Mouse (Mus musculus) brain, adult 2 months (tissue): ENCODE data around the gene Marc2.

Experiments used
- DNase-seq: peaks from one replicate; pipeline ENCODE4 v3.0.0; 2011; ENCODE audit warnings: low read depth, low spot score

Marc2 gene

GRCm38 (mm10) chr1:184857216-184857615 is 11.0 kb upstream of the Marc2 start:
- DNase-seq: peak; percentile 78

- DNase-seq: no peak
Measured at GRCm38 (mm10) chr1:184853922-184854321, 7.7 kb upstream of the Marc2 start.

GRCm38 (mm10) chr1:184853339-184853738 is 7.1 kb upstream of the Marc2 start:
- DNase-seq: peak; percentile 73

- DNase-seq: peak; percentile 93
Measured at GRCm38 (mm10) chr1:184851741-184852618, 5.7 kb upstream of the Marc2 start.

GRCm38 (mm10) chr1:184851166-184851565 is 4.9 kb upstream of the Marc2 start:
- DNase-seq: no peak

- no peak for DNase-seq
Measured at GRCm38 (mm10) chr1:184846973-184847372, 722 bp upstream of the Marc2 start.

GRCm38 (mm10) chr1:184845111-184846071 is 860 bp downstream of the Marc2 start:
- peak; percentile 96 for DNase-seq

GRCm38 (mm10) chr1:184844326-184845066 is 1.8 kb downstream of the Marc2 start:
- DNase-seq: peak; percentile 56

- DNase-seq: no peak
Measured at GRCm38 (mm10) chr1:184837649-184838048, 8.6 kb downstream of the Marc2 start.

GRCm38 (mm10) chr1:184836350-184836749 is 9.9 kb downstream of the Marc2 start:
- no peak for DNase-seq

- no peak for DNase-seq
Measured at GRCm38 (mm10) chr1:184833499-184833898, 12.8 kb downstream of the Marc2 start.

GRCm38 (mm10) chr1:184832211-184832610 is 14.0 kb downstream of the Marc2 start:
- no peak for DNase-seq

GRCm38 (mm10) chr1:184829897-184830296 is 16.4 kb downstream of the Marc2 start:
- DNase-seq: peak; percentile 44

GRCm38 (mm10) chr1:184827175-184827701 is 19.0 kb downstream of the Marc2 start:
- peak; percentile 69 for DNase-seq

GRCm38 (mm10) chr1:184825093-184825492 is 21.2 kb downstream of the Marc2 start:
- DNase-seq: peak; percentile 63

- DNase-seq: peak; percentile 94
Measured at GRCm38 (mm10) chr1:184824439-184824851, 21.8 kb downstream of the Marc2 start.

GRCm38 (mm10) chr1:184822678-184823077 is 23.6 kb downstream of the Marc2 start:
- peak; percentile 54 for DNase-seq

GRCm38 (mm10) chr1:184817768-184818167 is 28.5 kb downstream of the Marc2 start:
- DNase-seq: no peak

- DNase-seq: no peak
Measured at GRCm38 (mm10) chr1:184811716-184812250, 34.5 kb downstream of the Marc2 start.

GRCm38 (mm10) chr1:184810780-184811575 is 35.3 kb downstream of the Marc2 start, which contains the start of gene Marc1:
Gene Marc1, minus strand, starts transcription at chr1:184811313.
- DNase-seq: no peak
